Mouse (Mus musculus): Measurements from ENCODE around the gene Cpsf4.

DNA sequence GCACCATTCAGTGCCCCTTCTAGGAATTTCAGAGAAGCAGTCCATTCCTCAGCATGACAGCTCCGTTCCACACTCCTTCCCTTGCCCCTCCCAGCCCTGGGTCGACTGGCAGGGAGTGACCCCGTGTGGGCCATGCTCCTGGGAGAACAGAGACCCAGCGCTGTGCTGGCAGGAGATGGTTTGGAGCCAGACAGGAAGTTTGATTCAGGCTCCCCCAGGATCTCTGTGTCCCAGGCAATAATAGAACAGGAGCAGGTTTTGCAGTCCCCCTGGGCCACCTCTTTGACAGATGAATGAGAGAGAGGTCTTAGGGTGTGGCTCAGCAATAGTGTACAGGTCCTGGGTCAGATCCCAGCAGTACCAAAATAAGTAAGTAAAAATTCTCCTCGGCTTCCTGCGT lies 49.0 kb upstream of the Cpsf4 start:
- TF ChIP-seq CTCF (IDR thresholded peaks at IDR 0.05; ENCODE audit: extremely low read depth, insufficient read length, insufficient replicate concordance, low read depth, low read length) = no peak
- no peak for TF ChIP-seq POLR2A (IDR thresholded peaks at IDR 0.05; ENCODE audit: low read depth, low read length)
